Mouse (Mus musculus): ENCODE measurements at regions not wholly inside any gene's neighbourhood (a gene's known extent, or its start where the extent isn't known, plus 50 kb on each side); places are given as distances from the start of the nearest gene placed in this dataset.
A peak's percentile ranks its signal among the peaks of the same experiment; 100 is the strongest.

DNA sequence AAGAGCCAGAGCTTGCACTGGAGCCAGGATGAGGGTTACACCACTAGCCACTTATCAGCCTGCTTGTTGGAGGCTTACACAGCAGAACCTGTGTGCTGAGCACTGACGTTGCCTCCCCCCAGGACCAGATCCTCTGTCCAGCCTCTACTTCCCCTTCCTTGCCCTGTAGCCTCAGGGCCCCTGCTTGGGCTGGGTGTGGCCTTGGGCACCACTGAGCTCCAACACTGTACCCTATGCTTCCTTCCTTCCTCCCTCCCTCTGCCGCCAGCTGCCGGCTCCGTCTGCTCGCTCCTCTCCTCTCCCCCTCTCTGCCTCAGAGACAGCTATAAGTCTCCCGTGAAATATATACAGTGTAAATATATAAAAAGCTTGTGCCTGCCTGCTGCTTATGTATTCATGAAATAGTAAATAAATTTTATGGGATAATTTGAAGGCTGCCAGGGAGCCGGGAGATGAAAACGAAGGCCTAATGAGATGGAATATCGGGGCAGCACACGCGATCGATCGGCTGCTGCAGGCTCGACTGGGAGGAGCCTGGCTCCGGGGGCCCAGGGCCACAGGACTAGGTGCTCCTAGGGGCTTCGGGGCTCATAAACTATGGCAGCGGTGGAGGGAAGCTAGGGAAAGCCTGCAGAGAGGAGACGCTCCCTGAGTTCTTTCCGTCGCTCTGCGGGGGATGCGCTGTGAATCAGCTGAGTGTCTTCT is 135.6 kb downstream of the Rbm19 start:
- 8% methylated on average over 22 of the region's 22 CpGs for WGBS
- Histone ChIP-seq H3K27me3 (ENCODE audit: control insufficient read depth, insufficient read depth, low read length) (peaks cover 19% of the 10 kb centered on the region), H3K9ac (ENCODE audit: low read depth, low read length) (no peak overlapping the region), H3K4me3 (ENCODE audit: low read length) (peak overlapping the region; percentile 14; the same call in 1 of the 2 replicates), H3K36me3 (ENCODE audit: control insufficient read depth, insufficient read depth, low read length) (no peaks in the 10 kb centered on the region), H3K27ac (ENCODE audit: low read depth, low read length) (no peak overlapping the region), H3K4me2 (replicated peaks; ENCODE audit: low read depth, low read length) (peak overlapping the region; percentile 38), H3K9me3 (ENCODE audit: control insufficient read depth, low read length) (no peaks in the 10 kb centered on the region), H3K4me1 (ENCODE audit: control insufficient read depth, insufficient read depth, low read length) (0 out of 2 replicates have a peak, but pooled peaks cover 5% of the 10 kb centered on the region)
- ATAC-seq (ENCODE audit: low FRiP score, low TSS enrichment): 0 out of 2 replicates have a peak, but pooled peaks have one; percentile 47

DNA sequence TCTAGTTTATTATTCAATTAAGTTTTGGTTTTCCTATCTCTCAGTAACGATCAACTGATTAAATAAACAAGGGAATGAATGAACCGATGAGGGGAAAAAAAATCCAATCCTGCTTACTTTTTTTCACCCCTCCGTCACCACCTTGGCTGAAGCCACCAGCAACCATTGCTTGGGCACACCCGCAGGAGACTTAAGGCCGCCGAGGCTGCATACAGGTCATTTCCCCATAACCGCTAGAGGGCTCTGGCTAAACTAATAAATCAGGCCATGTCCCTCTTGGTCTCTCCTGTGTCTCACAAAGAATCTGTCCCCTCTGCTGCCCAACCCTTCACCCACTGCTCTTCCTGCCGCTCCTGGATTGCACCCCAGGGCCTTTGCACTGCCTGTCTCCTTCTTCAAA is 136.3 kb downstream of the Rbm19 start:
- no peak for ATAC-seq (ENCODE audit: low FRiP score, low TSS enrichment)
- Histone ChIP-seq H3K9ac (ENCODE audit: low read depth, low read length) (no peak overlapping the region), H3K4me3 (ENCODE audit: low read length) (no peak overlapping the region; the same call in 1 of the 2 replicates), H3K27ac (ENCODE audit: low read depth, low read length) (no peak overlapping the region), H3K4me2 (replicated peaks; ENCODE audit: low read depth, low read length) (peak overlapping the region; percentile 38; the same call in 1 of the 2 replicates), H3K27me3 (ENCODE audit: control insufficient read depth, insufficient read depth, low read length) (peaks cover 19% of the 10 kb centered on the region), H3K36me3 (ENCODE audit: control insufficient read depth, insufficient read depth, low read length) (no peaks in the 10 kb centered on the region), H3K4me1 (ENCODE audit: control insufficient read depth, insufficient read depth, low read length) (0 out of 2 replicates have a peak, but pooled peaks cover 5% of the 10 kb centered on the region), H3K9me3 (ENCODE audit: control insufficient read depth, low read length) (no peaks in the 10 kb centered on the region)
- WGBS: 15% methylated on average over 8 of the region's 8 CpGs

DNA sequence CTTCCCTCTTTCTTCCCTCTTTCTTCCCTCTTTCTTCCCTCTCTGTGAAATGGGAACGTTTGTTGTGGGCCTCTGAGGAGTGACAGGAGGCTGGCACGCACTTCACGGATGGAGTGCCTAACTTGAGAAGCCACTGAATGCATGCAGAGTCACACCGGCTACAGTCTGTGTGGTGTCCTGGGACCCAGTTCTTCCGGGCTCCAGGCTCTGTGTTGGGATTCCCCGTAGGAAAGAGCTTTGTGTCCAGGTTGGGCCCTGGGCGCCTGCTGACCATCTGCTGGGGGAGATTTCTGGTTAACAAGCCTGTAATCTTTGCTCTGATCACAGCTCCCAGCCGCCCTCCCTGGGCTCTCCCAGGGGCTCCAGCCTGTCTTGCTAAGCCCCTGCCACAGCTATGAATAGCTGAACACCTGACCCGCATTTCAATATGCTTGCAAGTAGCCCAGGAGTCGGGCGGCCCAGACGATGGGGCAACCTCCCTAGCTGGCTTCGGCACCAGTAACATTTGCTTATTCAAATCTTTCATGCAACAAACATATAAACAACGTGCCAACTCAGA is 146.5 kb downstream of the Rbm19 start:
- Histone ChIP-seq H3K4me2 (replicated peaks; ENCODE audit: low read depth, low read length) (no peak overlapping the region), H3K4me3 (ENCODE audit: low read length) (no peak overlapping the region), H3K27ac (ENCODE audit: low read depth, low read length) (no peak overlapping the region), H3K9ac (ENCODE audit: low read depth, low read length) (no peak overlapping the region), H3K4me1 (ENCODE audit: control insufficient read depth, insufficient read depth, low read length) (no peaks in the 10 kb centered on the region), H3K36me3 (ENCODE audit: control insufficient read depth, insufficient read depth, low read length) (no peaks in the 10 kb centered on the region), H3K9me3 (ENCODE audit: control insufficient read depth, low read length) (no peaks in the 10 kb centered on the region), H3K27me3 (ENCODE audit: control insufficient read depth, insufficient read depth, low read length) (0 out of 2 replicates have a peak, but pooled peaks cover 7% of the 10 kb centered on the region)
- WGBS: 56% methylated on average over 14 of the region's 14 CpGs
- ATAC-seq (ENCODE audit: low FRiP score, low TSS enrichment): no peak

DNA sequence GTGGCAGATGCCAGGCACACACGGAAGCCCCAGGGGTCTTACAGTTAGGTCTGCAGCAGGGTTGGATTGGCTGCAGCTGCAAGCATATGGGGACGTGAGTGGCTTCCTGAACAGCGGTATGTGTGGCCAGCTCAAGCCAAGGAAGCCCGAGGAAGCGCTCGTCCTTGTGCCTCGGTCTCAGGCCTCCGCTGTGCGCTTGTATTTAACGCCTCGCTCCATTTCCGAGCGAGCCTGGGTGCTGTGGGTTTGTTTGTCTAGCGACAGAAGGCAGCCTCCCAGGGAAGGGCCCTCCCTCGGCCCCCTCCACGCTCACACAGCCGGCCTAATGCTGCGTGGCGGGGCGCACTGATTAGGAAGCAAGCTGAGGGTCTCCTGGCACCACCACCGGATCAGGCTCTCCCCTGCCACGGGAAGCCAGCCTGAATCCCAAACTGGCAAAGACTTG is 153.2 kb downstream of the Rbm19 start:
- Histone ChIP-seq H3K36me3 (ENCODE audit: control insufficient read depth, insufficient read depth, low read length) (no peaks in the 10 kb centered on the region), H3K4me3 (ENCODE audit: low read length) (no peak overlapping the region), H3K27ac (ENCODE audit: low read depth, low read length) (no peak overlapping the region), H3K27me3 (ENCODE audit: control insufficient read depth, insufficient read depth, low read length) (peaks cover 17% of the 10 kb centered on the region), H3K9me3 (ENCODE audit: control insufficient read depth, low read length) (0 out of 2 replicates have a peak, but pooled peaks cover 3% of the 10 kb centered on the region), H3K4me1 (ENCODE audit: control insufficient read depth, insufficient read depth, low read length) (no peaks in the 10 kb centered on the region), H3K4me2 (replicated peaks; ENCODE audit: low read depth, low read length) (peak overlapping the region; percentile 19; the same call in 1 of the 2 replicates), H3K9ac (ENCODE audit: low read depth, low read length) (no peak overlapping the region)
- 0 out of 2 replicates have a peak, but pooled peaks have one; percentile 24 for ATAC-seq (ENCODE audit: low FRiP score, low TSS enrichment)
- WGBS: 7% methylated on average over 22 of the region's 22 CpGs

DNA sequence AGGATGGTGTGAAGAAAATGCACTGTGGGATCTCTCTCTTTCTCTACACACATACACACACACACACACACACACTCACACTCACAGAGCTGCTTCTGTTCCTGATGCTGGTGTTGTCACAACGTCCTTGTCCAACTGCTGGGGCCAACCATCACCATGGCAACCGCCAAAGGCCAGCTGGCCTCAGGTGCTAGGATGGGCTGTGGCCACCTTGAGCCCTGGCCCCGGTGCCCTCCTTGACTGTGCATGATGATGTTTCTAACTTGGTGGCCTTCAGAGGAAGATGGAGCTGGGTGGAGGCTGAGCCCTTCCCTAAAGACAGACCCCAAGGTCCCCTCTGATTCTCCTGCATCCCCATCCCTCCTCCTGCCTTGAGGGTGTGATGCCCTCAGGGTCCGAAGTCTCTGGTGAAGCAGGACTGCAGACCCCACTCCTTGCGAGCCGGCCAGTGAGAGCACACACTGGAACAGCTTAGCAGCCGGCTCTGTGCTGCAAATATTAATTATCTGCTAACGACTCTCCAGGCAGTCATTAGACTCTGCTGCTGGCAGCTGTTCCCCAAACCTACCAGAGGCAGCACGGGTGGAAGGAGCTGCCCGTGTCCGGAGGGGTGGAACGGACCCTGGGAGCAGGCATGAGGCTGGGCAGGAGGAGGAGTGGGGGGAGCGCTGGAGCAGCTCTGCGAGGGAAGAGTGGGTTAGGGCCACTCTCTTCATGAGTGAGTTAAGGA is 154.8 kb downstream of the Rbm19 start:
- 0 out of 2 replicates have a peak, but pooled peaks cover 3% of the 10 kb centered on the region for H3K9me3 ChIP-seq (ENCODE audit: control insufficient read depth, low read length)
- no peaks in the 10 kb centered on the region for H3K36me3 ChIP-seq (ENCODE audit: control insufficient read depth, insufficient read depth, low read length)
- H3K4me2 ChIP-seq (replicated peaks; ENCODE audit: low read depth, low read length): no peak overlapping the region
- no peak overlapping the region for H3K27ac ChIP-seq (ENCODE audit: low read depth, low read length)
- H3K4me1 ChIP-seq (ENCODE audit: control insufficient read depth, insufficient read depth, low read length): no peaks in the 10 kb centered on the region
- peaks cover 15% of the 10 kb centered on the region for H3K27me3 ChIP-seq (ENCODE audit: control insufficient read depth, insufficient read depth, low read length)
- 0 out of 2 replicates have a peak, but pooled peaks have one; percentile 35 for ATAC-seq (ENCODE audit: low FRiP score, low TSS enrichment)
- H3K9ac ChIP-seq (ENCODE audit: low read depth, low read length): no peak overlapping the region
- WGBS: 30% methylated on average over 14 of the region's 14 CpGs
- H3K4me3 ChIP-seq (ENCODE audit: low read length): no peak overlapping the region

DNA sequence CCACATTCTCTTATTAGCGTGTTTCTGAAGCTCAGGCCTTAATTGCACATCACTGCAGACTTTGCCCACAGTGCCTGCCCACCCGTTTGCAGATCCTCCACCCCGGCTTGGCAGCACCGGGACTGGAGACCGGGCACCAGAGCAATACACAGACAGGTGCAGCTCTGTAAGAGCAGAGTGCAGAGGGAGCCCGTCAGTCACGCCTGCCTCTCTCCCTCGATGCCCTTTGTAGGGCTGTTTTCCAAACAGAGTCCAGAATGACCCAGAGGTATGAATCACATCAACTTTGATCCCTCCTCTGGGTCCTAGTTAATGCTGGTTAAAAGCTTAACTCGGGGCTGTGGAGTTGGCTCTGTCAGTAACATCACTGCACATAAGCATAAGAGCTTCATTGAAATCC is 155.3 kb upstream of the Lhx5 start:
- Histone ChIP-seq H3K4me3 (ENCODE audit: low read length) (no peak overlapping the region), H3K27me3 (ENCODE audit: control insufficient read depth, insufficient read depth, low read length) (peaks cover 13% of the 10 kb centered on the region), H3K36me3 (ENCODE audit: control insufficient read depth, insufficient read depth, low read length) (no peaks in the 10 kb centered on the region), H3K9ac (ENCODE audit: low read depth, low read length) (no peak overlapping the region), H3K4me1 (ENCODE audit: control insufficient read depth, insufficient read depth, low read length) (peaks cover 11% of the 10 kb centered on the region; the same call in 1 of the 2 replicates), H3K4me2 (replicated peaks; ENCODE audit: low read depth, low read length) (no peak overlapping the region), H3K27ac (ENCODE audit: low read depth, low read length) (no peak overlapping the region), H3K9me3 (ENCODE audit: control insufficient read depth, low read length) (0 out of 2 replicates have a peak, but pooled peaks cover 3% of the 10 kb centered on the region)
- ATAC-seq (ENCODE audit: low FRiP score, low TSS enrichment): no peak
- 66% methylated on average over 9 of the region's 9 CpGs for WGBS

DNA sequence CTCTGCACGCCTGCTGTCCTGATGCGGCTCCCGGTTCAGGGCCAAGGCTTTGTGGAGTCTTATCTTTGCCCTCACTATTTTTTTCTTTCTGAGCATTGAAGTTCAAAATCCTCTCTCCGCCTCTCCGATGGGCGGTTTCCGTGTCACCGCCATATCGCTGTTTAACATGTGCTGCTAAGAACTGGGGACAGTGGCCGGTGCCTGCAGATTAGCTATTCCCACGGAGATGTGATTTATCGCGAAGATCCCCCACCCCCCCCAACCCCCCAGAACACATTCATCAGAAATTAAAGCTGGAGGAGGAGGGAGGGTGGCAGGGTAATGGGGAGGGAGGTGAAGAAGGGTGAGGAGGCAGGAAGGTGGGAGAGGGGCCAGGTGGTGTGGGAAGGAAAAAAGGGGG is 151.2 kb upstream of the Lhx5 start:
- no peak for ATAC-seq (ENCODE audit: low FRiP score, low TSS enrichment)
- Histone ChIP-seq H3K9ac (ENCODE audit: low read depth, low read length) (no peak overlapping the region), H3K27ac (ENCODE audit: low read depth, low read length) (no peak overlapping the region), H3K4me3 (ENCODE audit: low read length) (no peak overlapping the region), H3K9me3 (ENCODE audit: control insufficient read depth, low read length) (no peaks in the 10 kb centered on the region), H3K4me2 (replicated peaks; ENCODE audit: low read depth, low read length) (peak overlapping the region; percentile 21), H3K4me1 (ENCODE audit: control insufficient read depth, insufficient read depth, low read length) (peaks cover 12% of the 10 kb centered on the region; the same call in 1 of the 2 replicates), H3K27me3 (ENCODE audit: control insufficient read depth, insufficient read depth, low read length) (peaks cover 22% of the 10 kb centered on the region), H3K36me3 (ENCODE audit: control insufficient read depth, insufficient read depth, low read length) (no peaks in the 10 kb centered on the region)
- WGBS: 2% methylated on average over 13 of the region's 13 CpGs

DNA sequence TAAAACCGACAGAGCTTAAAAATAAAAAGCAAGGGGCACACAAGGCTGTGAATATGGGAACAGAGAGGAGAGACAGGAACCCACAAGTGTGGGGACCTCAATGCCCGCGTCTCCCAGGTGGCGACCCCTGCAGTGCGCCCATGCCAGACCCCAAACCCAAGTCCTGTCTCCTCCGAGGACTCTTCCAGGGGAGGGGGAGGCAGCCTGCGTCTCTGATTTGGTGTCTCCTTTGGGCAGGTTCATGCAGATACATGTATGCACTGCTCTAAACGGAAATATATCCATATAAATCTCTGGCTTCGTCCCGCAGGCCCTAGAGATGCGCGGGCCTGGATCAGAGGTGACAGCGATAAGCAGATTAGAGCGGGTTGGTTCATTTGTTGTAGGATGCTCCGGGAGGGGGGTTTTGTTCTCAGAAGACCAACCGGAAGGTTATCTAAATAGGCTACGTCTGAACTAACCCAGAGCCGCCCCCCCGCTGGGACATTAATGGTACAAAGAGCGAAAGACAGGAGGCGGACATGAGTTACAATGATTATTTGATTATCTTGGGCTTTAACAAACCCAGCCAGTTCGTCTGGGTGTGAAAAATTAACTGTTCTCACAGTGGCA is 150.4 kb upstream of the Lhx5 start:
- H3K4me3 ChIP-seq (ENCODE audit: low read length): no peak overlapping the region
- WGBS: 3% methylated on average over 22 of the region's 22 CpGs
- H3K4me1 ChIP-seq (ENCODE audit: control insufficient read depth, insufficient read depth, low read length): peaks cover 12% of the 10 kb centered on the region; the same call in 1 of the 2 replicates
- no peak overlapping the region for H3K9ac ChIP-seq (ENCODE audit: low read depth, low read length)
- H3K9me3 ChIP-seq (ENCODE audit: control insufficient read depth, low read length): no peaks in the 10 kb centered on the region
- H3K4me2 ChIP-seq (replicated peaks; ENCODE audit: low read depth, low read length): peak overlapping the region; percentile 16; the same call in 1 of the 2 replicates
- no peak overlapping the region for H3K27ac ChIP-seq (ENCODE audit: low read depth, low read length)
- H3K36me3 ChIP-seq (ENCODE audit: control insufficient read depth, insufficient read depth, low read length): no peaks in the 10 kb centered on the region
- H3K27me3 ChIP-seq (ENCODE audit: control insufficient read depth, insufficient read depth, low read length): peaks cover 22% of the 10 kb centered on the region
- ATAC-seq (ENCODE audit: low FRiP score, low TSS enrichment): peak; percentile 25; the same call in 1 of the 2 replicates

All from kidney, embryonic 14.5 days (tissue).